Mouse (Mus musculus) liver, adult 2 months (tissue): ENCODE results near the gene Cramp1l. TPM values are rescaled to one million over a fixed set of nuclear protein-coding genes. Genes with fewer than 3 reads are reported as not detected.
A peak's percentile ranks its signal among the peaks of the same experiment; 100 is the strongest.

Source experiments
- DNase-seq: peaks from one replicate; pipeline ENCODE4 v3.0.0-alpha.2; 2011; ENCODE audit warnings: low read depth, low spot score; ENCODE audit errors: extremely low read depth
- H3K27ac ChIP-seq: fragments of 200-500 bp; replicated peaks from 2 replicates; pipeline ENCODE4 v1.5.1; 2012; ENCODE audit warnings: low read depth, mild to moderate bottlenecking, control low read depth, inconsistent platforms, low read length; ENCODE audit not compliant: insufficient read depth
- H3K27me3 ChIP-seq: fragments of 200-500 bp; 2 replicates; pipeline ENCODE4 v1.6.1; 2012; ENCODE audit warnings: mild to moderate bottlenecking, moderate library complexity, low read length, inconsistent platforms; ENCODE audit not compliant: control insufficient read depth, insufficient read depth
- H3K36me3 ChIP-seq: fragments of 200-500 bp; 2 replicates; pipeline ENCODE4 v1.6.1; 2012; ENCODE audit warnings: low read length, inconsistent platforms; ENCODE audit not compliant: control insufficient read depth, insufficient read depth
- H3K4me1 ChIP-seq: fragments of 200-500 bp; 2 replicates; pipeline ENCODE4 v1.6.1; 2011; ENCODE audit warnings: low read length; ENCODE audit not compliant: control insufficient read depth, insufficient read depth
- H3K4me3 ChIP-seq: fragments of 200-500 bp; 2 replicates; pipeline ENCODE4 v1.5.1; 2011; ENCODE audit warnings: low read depth, mild to moderate bottlenecking, control low read depth, low read length, moderate library complexity; ENCODE audit not compliant: insufficient read depth
- H3K79me2 ChIP-seq: fragments of 200-500 bp; 2 replicates; pipeline ENCODE4 v1.6.1; 2012; ENCODE audit warnings: inconsistent platforms, mild to moderate bottlenecking, low read length, moderate library complexity; ENCODE audit not compliant: control insufficient read depth, insufficient read depth
- H3K9ac ChIP-seq: fragments of 200-500 bp; 2 replicates; pipeline ENCODE4 v1.6.1; 2012; ENCODE audit warnings: low read depth, mild to moderate bottlenecking, control low read depth, inconsistent platforms, low read length
- CTCF ChIP-seq: fragments of 200-500 bp; IDR thresholded peaks from 2 replicates; pipeline ENCODE4 v1.5.1; 2011; ENCODE audit warnings: low read depth, low read length, control low read depth
- POLR2A ChIP-seq: fragments of 200-500 bp; IDR thresholded peaks from 2 replicates; pipeline ENCODE4 v1.6.1; 2011; ENCODE audit warnings: low read length, control low read depth; ENCODE audit not compliant: insufficient read depth; ENCODE audit errors: extremely low read depth
- WGBS: fragments of 180-500 bp; shearing (Covaris S2); methylation state at CpG from one replicate; pipeline ENCODE4 v1.1.7; 2018; 5-methylcytosine and 5-hydroxymethylcytosine counted together
- polyA plus RNA-seq: library from polyadenylated mRNA; depleted of rRNA; stranded (reverse); fragments of >200 nt; gene quantifications from 2 replicates; pipeline ENCODE4 v1.2.3, GENCODE M21; 2012; rRNA removed
- total RNA-seq: library from RNA; depleted of rRNA; stranded (reverse); fragments of >200 nt; gene quantifications from 2 replicates; pipeline ENCODE4 v1.2.3, GENCODE M21; 2014; rRNA removed

Cramp1l gene
- total RNA-seq = 2.7 and 2.9 TPM in 2 replicates
- 4.2 and 6.5 TPM in 2 replicates for polyA plus RNA-seq

- under 1% methylated on average over 62 of the region's 62 CpGs for WGBS
- peaks cover 4% of the 10 kb centered on the region; the same call in 1 of the 2 replicates for H3K36me3 ChIP-seq
- H3K27ac ChIP-seq = peak within 1 kb of the TSS; percentile 62
- H3K27me3 ChIP-seq = no peaks in the 10 kb centered on the region
- H3K4me3 ChIP-seq = peak within 1 kb of the TSS; percentile 64
- peaks cover 1% of the 10 kb centered on the region; the same call in 1 of the 2 replicates for H3K4me1 ChIP-seq
- H3K79me2 ChIP-seq = peaks cover 22% of the 10 kb centered on the region
- H3K9ac ChIP-seq = peak within 1 kb of the TSS; percentile 76
- DNase-seq = peak; percentile 96
- TF ChIP-seq POLR2A (peak; percentile 61; the same call in 1 of the 2 replicates), CTCF (no peak)
Measured at GRCm38 (mm10) chr17:25015655-25016291, at the start of gene Cramp1l, which contains the start of gene Ift140. Cramp1l (minus strand) TSS chr17:25015788. Ift140 (plus strand) TSS chr17:25016085.

GRCm38 (mm10) chr17:25065189-25065588, 49.6 kb upstream of the Cramp1l start:
- TF ChIP-seq CTCF (no peak), POLR2A (no peak)
- Histone ChIP-seq H3K36me3 (no peaks in the 10 kb centered on the region), H3K27ac (peak overlapping the region; percentile 63), H3K9ac (no peak overlapping the region), H3K4me3 (no peak overlapping the region), H3K79me2 (no peaks in the 10 kb centered on the region), H3K4me1 (peaks cover 18% of the 10 kb centered on the region), H3K27me3 (no peaks in the 10 kb centered on the region)
- WGBS = 37% methylated on average over 3 of the region's 3 CpGs
- DNase-seq = peak; percentile 30

- Histone ChIP-seq H3K4me1 (peaks cover 18% of the 10 kb centered on the region), H3K27me3 (no peaks in the 10 kb centered on the region), H3K9ac (no peak overlapping the region), H3K4me3 (no peak overlapping the region), H3K79me2 (no peaks in the 10 kb centered on the region), H3K27ac (peak overlapping the region; percentile 63), H3K36me3 (no peaks in the 10 kb centered on the region)
- no peak for TF ChIP-seq POLR2A
- TF ChIP-seq CTCF = 0 out of 2 replicates have a peak, but pooled peaks have one; percentile 6
- 19% methylated on average over 9 of the region's 9 CpGs for WGBS
- peak; percentile 52 for DNase-seq
Measured at GRCm38 (mm10) chr17:25064351-25064750, 48.8 kb upstream of the Cramp1l start.

GRCm38 (mm10) chr17:25063872-25064271, 48.3 kb upstream of the Cramp1l start:
- Histone ChIP-seq H3K27me3 (no peaks in the 10 kb centered on the region), H3K36me3 (no peaks in the 10 kb centered on the region), H3K79me2 (no peaks in the 10 kb centered on the region), H3K4me3 (no peak overlapping the region), H3K4me1 (peaks cover 18% of the 10 kb centered on the region), H3K27ac (peak overlapping the region; percentile 17; the same call in 1 of the 2 replicates), H3K9ac (no peak overlapping the region)
- WGBS = 71% methylated on average over 12 of the region's 12 CpGs
- DNase-seq = no peak
- TF ChIP-seq CTCF = no peak
- TF ChIP-seq POLR2A = no peak

GRCm38 (mm10) chr17:25063261-25063660, 47.7 kb upstream of the Cramp1l start:
- no peak overlapping the region for H3K9ac ChIP-seq
- WGBS = 94% methylated on average over 4 of the region's 4 CpGs
- H3K79me2 ChIP-seq = no peaks in the 10 kb centered on the region
- TF ChIP-seq CTCF (no peak), POLR2A (no peak)
- H3K4me1 ChIP-seq = peaks cover 13% of the 10 kb centered on the region; the same call in 1 of the 2 replicates
- no peak for DNase-seq
- no peaks in the 10 kb centered on the region for H3K36me3 ChIP-seq
- H3K4me3 ChIP-seq = no peak overlapping the region
- no peak overlapping the region for H3K27ac ChIP-seq
- no peaks in the 10 kb centered on the region for H3K27me3 ChIP-seq

GRCm38 (mm10) chr17:25057041-25057440, 41.5 kb upstream of the Cramp1l start:
- no peaks in the 10 kb centered on the region for H3K4me1 ChIP-seq
- no peak for DNase-seq
- H3K4me3 ChIP-seq = no peak overlapping the region
- H3K36me3 ChIP-seq = peaks cover 20% of the 10 kb centered on the region
- no peak overlapping the region for H3K9ac ChIP-seq
- 85% methylated on average over 6 of the region's 6 CpGs for WGBS
- TF ChIP-seq CTCF (no peak), POLR2A (no peak)
- H3K27me3 ChIP-seq = no peaks in the 10 kb centered on the region
- H3K79me2 ChIP-seq = no peaks in the 10 kb centered on the region
- H3K27ac ChIP-seq = no peak overlapping the region
